Mouse (Mus musculus) T-helper 17 cell (primary cell): ENCODE measurements around the gene Deaf1.

Experiments
- in situ Hi-C, 2 experiments: fragments of 300-600 bp; cut with MboI, MseI; formaldehyde crosslinking; loops; 1 replicate in 1 of 2; 2 replicates in 1 of 2; pipeline ENCODE4 v1.15.1; 2025; ENCODE audit warnings: high pct_unique_total_duplicates in 2 of 2

Gene Deaf1

GRCm38 (mm10) chr7:141264761-141265410, 62.6 kb downstream of the Deaf1 start:
- in situ Hi-C loops: loop anchor here in 1 of 2 experiments (25.0 kb wide), 1 partner anchor 1097 kb away; the partner anchor contains the start of gene Ifitm10

DNA sequence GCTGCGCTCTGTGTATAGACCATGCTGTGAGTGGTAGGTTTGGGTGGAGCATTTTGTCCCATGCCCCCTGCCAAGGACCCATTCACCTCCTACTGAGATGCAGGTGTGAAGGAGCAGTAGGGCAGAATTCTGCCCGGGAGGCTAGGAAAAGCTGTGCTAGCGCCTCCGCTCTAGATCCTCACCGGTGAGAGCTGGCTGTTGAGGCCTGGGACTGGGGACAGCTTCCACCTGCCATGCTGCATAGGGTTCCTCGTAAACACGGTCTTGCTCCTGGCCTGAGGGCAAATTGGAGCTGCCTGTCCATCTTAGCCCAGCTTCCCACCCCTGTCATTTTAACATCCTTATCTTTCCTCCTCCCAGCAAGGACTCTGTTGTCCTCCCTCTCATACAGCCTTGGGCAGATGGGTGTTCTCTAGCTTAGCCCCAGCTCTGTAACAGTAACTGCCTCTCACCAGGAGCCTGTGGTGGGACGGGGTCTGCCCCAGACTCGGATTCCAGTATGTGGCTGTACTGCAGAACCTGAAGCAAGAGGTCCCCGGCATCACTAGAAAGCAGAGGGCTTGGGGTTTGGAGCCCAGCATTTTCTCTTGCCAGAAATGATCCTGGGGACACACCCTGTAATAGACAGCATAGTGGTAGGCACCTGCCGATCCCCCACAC, 63.3 kb downstream of the Deaf1 start:
- in situ Hi-C loops: loop anchor here in 1 of 2 experiments (25.0 kb wide), 1 partner anchor 1098 kb away; the partner anchor contains the start of gene Ifitm10

DNA sequence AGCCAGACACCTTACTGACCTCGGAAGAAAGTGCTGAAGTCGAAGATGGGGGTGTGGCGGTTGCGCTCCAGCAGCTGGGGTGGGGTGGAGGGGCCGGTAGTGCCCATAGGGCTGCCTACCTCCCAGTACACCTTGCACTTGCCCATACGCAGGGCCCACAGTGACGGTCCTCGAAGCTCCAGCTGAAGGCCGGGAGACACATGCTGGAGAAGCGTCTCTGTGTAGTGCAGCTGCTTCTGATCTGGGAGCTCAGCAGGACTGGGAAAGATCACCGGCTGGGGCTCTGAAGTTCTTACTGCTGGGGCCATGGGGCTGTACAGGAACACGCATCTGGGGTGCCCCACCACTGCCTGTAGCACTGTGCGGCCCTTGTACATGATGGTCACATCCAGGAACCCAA, 63.9 kb downstream of the Deaf1 start:
- in situ Hi-C loops: loop anchor here in 1 of 2 experiments (25.0 kb wide), 1 partner anchor 1099 kb away; the partner anchor contains the start of gene Ifitm10

DNA sequence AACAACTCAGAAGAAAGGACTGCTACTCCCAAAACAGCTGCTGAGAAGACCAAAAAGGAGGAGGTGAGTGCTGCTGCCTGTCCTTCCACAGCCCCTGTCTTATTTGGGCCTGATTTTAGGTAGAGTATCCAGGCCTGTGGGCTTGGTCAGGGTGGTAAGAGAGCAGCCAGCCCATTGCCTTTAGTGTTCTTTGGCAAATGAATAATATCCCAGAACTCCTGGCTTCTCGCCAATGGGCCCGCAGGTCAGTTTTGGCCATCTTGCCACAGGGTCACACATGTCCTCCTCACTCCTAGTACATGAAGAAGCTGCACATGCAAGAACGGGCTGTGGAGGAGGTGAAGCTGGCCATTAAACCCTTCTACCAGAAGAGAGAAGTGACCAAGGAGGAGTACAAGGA, 66.0 kb downstream of the Deaf1 start:
- in situ Hi-C loops: loop anchor here in 1 of 2 experiments (25.0 kb wide), 1 partner anchor 1101 kb away; the partner anchor contains the start of gene Ifitm10

DNA sequence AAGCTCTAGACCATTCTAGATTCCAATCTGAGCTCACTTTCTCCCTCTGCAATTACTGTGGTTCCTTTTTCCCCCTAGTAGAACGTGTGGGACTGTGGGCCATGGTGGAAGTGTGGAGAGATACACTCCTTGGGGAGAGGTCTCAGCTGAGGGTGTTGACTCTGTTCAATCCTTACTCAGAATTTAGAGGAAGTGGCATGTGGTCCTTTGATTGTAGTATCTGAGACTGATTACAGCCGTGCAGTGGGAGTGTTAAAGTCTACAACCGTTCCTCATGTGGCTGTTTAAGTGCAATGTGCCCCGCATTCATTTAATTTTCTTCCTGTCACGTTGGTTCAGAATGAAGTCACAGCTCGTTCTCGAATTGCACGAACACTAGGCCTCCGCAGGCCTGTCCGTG, 71.3 kb downstream of the Deaf1 start:
- in situ Hi-C loops: loop anchor here (10.0 to 25.0 kb wide), 2 partner anchors 59 to 1106 kb away; partner anchors contain the start of gene Ifitm10 (in 1 of the 2)

GRCm38 (mm10) chr7:141250486-141250885, 77.0 kb downstream of the Deaf1 start:
- in situ Hi-C loops: loop anchor here (10.0 to 25.0 kb wide), 2 partner anchors 64 to 1112 kb away; partner anchors contain the start of gene Ifitm10 (in 1 of the 2)
